In genomic region chr15:95828647-95829254, GRCm38 (mm10) we compare ENCODE assay signal across 8 mouse cellular contexts. TPM values are rescaled to one million over a fixed set of nuclear protein-coding genes. Genes with fewer than 3 reads are reported as not detected.
DNase-seq lines count a peak whose midpoint lies in the region; ATAC-seq and TF ChIP-seq lines count a peak whose summit lies in the region.

No protein-coding gene starts in this region.

- WGBS in forebrain, embryonic 14.5 days: 37% methylated on average over 10 of the region's 10 CpGs
- 29% methylated on average over 10 of the region's 10 CpGs for WGBS in kidney, embryonic 16.5 days
- WGBS in thymus, adult 2 months: 92% methylated on average over 10 of the region's 10 CpGs

- H3K9me3 ChIP-seq in forebrain, embryonic 14.5 days (replicated peaks; ENCODE audit: control insufficient read depth, low read length): no peaks in the 10 kb centered on the region
- H3K9me3 ChIP-seq in kidney, embryonic 16.5 days (ENCODE audit: low read length): no peaks in the 10 kb centered on the region

- H3K27ac ChIP-seq in forebrain, embryonic 14.5 days (ENCODE audit: low read depth, low read length): no peak overlapping the region
- H3K27ac ChIP-seq in kidney, embryonic 16.5 days (ENCODE audit: low read length): peak overlapping the region; percentile 93
- no peak overlapping the region for H3K27ac ChIP-seq in thymus, adult 2 months (ENCODE audit: control insufficient read depth, insufficient read depth, low read length)

- H3K4me3 ChIP-seq in forebrain, embryonic 14.5 days (ENCODE audit: low read depth, low read length): no peak overlapping the region
- H3K4me3 ChIP-seq in kidney, embryonic 16.5 days (ENCODE audit: low read length): no peak overlapping the region
- H3K4me3 ChIP-seq in thymus, adult 2 months (ENCODE audit: control insufficient read depth, insufficient read depth, low read length): no peak overlapping the region

- no peaks in the 10 kb centered on the region for H3K27me3 ChIP-seq in forebrain, embryonic 14.5 days (replicated peaks; ENCODE audit: control insufficient read depth, insufficient read depth, low read length)
- H3K27me3 ChIP-seq in kidney, embryonic 16.5 days (ENCODE audit: insufficient read depth, low read length): no peaks in the 10 kb centered on the region
- no peaks in the 10 kb centered on the region for H3K27me3 ChIP-seq in thymus, adult 2 months (ENCODE audit: control insufficient read depth, insufficient read depth, low read length)

- TF ChIP-seq POLR2A in thymus, adult 2 months (IDR thresholded peaks at IDR 0.05; ENCODE audit: control insufficient read depth, extremely low read depth, insufficient read depth, low read length, poor library complexity): no peak

- ATAC-seq in forebrain, embryonic 14.5 days: no peak; the same call in 1 of the 2 replicates
- peak; percentile 60 for ATAC-seq in kidney, embryonic 16.5 days (ENCODE audit: low FRiP score, low TSS enrichment)

- intact Hi-C loops in heart, postnatal 25 days (cut with DNase I): no loop called here

- H3K4me1 ChIP-seq in forebrain, embryonic 14.5 days (ENCODE audit: control insufficient read depth, insufficient read depth, low read length): peaks cover 14% of the 10 kb centered on the region
- peaks cover 54% of the 10 kb centered on the region for H3K4me1 ChIP-seq in kidney, embryonic 16.5 days (ENCODE audit: insufficient read depth, low read length)
- no peaks in the 10 kb centered on the region for H3K4me1 ChIP-seq in thymus, adult 2 months (replicated peaks; ENCODE audit: control insufficient read depth, insufficient read depth, low read length)

- peak; percentile 97 for DNase-seq in heart, adult 11 months
- no peak for DNase-seq in heart, postnatal 25 days (ENCODE audit: low spot score)
- DNase-seq in forebrain, embryonic 14.5 days (ENCODE audit: low spot score): peak; percentile 33
- DNase-seq in mesoderm, embryonic 11.5 days (ENCODE audit: low read depth, low spot score): peak; percentile 47
- DNase-seq in thymus, adult 2 months: no peak
- no peak for DNase-seq in c-Kit-positive CD71-positive TER-119-positive erythroid progenitor cells, embryonic 14.5 days (ENCODE audit: low spot score)
- no peak for DNase-seq in testis, postnatal 14 days (ENCODE audit: low spot score)

- no peak overlapping the region for H3K9ac ChIP-seq in forebrain, embryonic 14.5 days (ENCODE audit: low read length)
- H3K9ac ChIP-seq in kidney, embryonic 16.5 days (replicated peaks; ENCODE audit: low read length): peak overlapping the region; percentile 47

- H3K36me3 ChIP-seq in forebrain, embryonic 14.5 days (ENCODE audit: control insufficient read depth, insufficient read depth, low read length): no peaks in the 10 kb centered on the region
- no peaks in the 10 kb centered on the region for H3K36me3 ChIP-seq in kidney, embryonic 16.5 days (ENCODE audit: insufficient read depth, low read length)
- H3K36me3 ChIP-seq in thymus, adult 2 months (ENCODE audit: control insufficient read depth, insufficient read depth, low read length): peaks cover 8% of the 10 kb centered on the region; the same call in 1 of the 2 replicates

- no peak for TF ChIP-seq CTCF in thymus, adult 2 months (IDR thresholded peaks at IDR 0.05; ENCODE audit: borderline replicate concordance, control insufficient read depth, extremely low read depth, insufficient read depth, low read length, poor library complexity)

- H3K4me2 ChIP-seq in forebrain, embryonic 14.5 days (ENCODE audit: low read length): no peak overlapping the region
- peak overlapping the region; percentile 26 for H3K4me2 ChIP-seq in kidney, embryonic 16.5 days (replicated peaks; ENCODE audit: low read depth, low read length)

RNA-seq across cellular contexts. Expression of gene Ano6, which starts 38.1 kb away (rescaled TPM):
- 10 to 100 TPM; 21.1 to 25.9 TPM for total RNA-seq in heart, postnatal 25 days (2021)
- polyA plus RNA-seq in forebrain, embryonic 14.5 days (2014; fragmentation: Nextera tagmentation; extraction: Ambion mirVana): 14.6 and 20.1 TPM in 2 replicates
- 54.4 and 67.2 TPM in 2 replicates for polyA plus RNA-seq in kidney, embryonic 16.5 days (2015; fragmentation: Nextera tagmentation; extraction: Ambion mirVana)
- polyA plus RNA-seq in thymus, adult 2 months (2012; rRNA removed): 104 and 130 TPM in 2 replicates

Comparison
In these comparisons a context has a peak if more than half of its experiments do, and no peak if none do; other contexts are left out.
1. DNase-seq: peak in heart, adult 11 months (single experiment), forebrain, embryonic 14.5 days (single experiment) and mesoderm, embryonic 11.5 days (single experiment); none in heart, postnatal 25 days (single experiment), thymus, adult 2 months (single experiment), c-Kit-positive CD71-positive TER-119-positive erythroid progenitor cells, embryonic 14.5 days (single experiment) and testis, postnatal 14 days (single experiment).